Mouse (Mus musculus) lung, postnatal 4 days (tissue): ENCODE data around the gene Kbtbd4.

ENCODE experiments used
- DNase-seq, 2 experiments: peaks; one replicate each; pipeline ENCODE4 v3.0.0; 2021

The Kbtbd4 gene

DNA sequence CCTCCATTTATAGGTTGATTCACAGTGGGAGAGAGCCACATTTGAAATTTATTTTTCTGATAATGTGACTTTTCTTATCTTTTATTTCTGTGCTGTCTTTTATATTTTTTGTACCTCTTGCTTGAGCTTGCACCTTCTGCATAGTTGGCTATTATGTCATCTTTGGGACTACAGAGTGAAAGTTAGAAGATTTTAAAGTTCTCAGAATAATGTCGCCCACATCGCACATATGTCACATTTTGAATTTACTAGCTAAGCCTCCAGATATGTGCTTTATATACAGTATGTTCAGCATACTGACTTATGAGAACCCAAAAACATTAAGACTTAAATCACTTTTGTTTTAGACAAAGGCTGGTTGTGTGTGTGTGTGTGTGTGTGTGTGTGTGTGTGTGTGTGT lies 55.5 kb downstream of the Kbtbd4 start:
- no peak for DNase-seq
